Mouse (Mus musculus) frontal cortex, postnatal 25 days (tissue): ENCODE data around the gene Mb.

Experiments
- DNase-seq, 2 experiments: peaks; one replicate each; pipeline ENCODE4 v3.0.0; 2022; ENCODE audit warnings: low spot score in 2 of 2

Mb gene

DNA sequence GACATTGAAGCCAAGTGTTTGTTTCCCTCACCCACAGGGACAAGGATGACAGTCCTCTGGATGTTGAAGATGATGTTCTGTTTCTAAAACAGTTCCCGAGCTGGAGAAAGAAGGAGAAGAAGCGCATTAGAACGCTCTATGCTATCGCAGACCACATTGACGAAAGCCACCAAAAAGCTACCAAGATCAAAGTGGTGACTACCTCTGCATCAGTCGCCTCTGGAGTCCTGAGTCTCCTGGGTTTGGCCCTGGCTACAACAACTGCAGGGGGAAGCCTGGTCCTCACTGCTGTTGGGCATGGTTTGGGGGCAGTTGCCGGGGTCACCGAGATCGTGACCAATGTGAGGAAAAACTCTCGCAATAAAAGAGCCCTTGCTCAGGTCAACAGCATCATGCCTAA, at the start of gene Mb:
Gene Mb, minus strand, starts transcription at position 101 of the 400 bp plus-strand sequence.
- DNase-seq, result no peak

- no peak for DNase-seq
Observed at GRCm38 (mm10) chr15:77099756-77100155, 49.3 kb upstream of the Mb start.

DNA sequence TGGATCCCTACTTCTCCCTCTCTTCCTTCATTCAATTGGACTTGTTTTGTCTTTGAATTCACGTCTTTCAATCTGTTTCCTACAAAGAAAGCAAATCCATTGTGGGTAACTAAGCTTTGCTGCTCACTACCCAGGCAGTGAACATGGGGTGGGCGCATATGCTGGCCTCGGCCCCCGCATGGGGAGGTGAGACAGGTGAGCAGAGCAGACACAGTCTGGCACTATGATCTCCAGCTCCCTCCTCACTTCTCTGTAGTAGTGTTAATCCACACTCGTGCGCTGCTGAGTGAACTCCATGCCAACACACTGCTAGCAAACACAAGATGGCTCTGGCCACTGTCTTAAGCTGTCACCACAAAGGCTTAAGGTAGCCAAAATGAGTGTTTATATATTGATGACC, 46.9 kb upstream of the Mb start:
- no peak for DNase-seq

DNA sequence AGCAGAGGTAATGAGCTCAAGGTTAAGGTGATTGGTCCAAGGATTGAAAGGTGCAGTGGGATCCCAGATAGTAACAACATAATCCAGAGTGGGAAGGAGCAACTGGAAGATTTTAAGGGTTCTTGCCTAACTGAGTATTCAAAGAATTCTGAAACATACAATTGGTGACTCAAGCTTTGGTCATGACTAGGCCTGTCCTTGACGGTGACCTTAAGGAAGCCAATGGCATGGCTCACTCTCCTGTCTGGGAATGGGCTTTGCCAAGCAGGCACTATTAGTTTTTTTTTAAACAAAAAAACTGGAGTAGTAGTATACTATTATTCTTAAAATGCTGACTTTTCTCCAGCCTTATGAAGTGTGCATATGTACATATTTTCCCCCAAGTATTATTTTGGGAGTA, 44.7 kb upstream of the Mb start:
- no peak for DNase-seq

DNA sequence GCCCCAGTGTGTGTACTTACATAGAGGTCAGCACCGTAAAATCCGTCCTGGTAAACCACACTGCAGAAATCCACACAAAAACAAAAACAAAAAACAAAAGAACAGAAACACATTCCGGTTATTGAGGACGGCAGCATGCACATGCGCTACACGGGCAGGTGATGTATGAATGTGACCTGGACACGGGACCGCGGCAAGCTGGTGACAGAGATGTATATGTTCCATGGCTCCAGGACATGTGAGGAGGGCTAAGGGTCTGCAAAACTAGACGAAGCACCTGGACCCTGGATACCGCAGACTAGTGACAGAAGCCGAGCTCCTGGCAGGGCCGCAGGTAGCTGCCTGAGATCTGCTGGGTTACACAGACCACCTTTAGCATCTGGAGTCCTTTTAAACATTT, 44.0 kb upstream of the Mb start:
- no peak for DNase-seq

DNA sequence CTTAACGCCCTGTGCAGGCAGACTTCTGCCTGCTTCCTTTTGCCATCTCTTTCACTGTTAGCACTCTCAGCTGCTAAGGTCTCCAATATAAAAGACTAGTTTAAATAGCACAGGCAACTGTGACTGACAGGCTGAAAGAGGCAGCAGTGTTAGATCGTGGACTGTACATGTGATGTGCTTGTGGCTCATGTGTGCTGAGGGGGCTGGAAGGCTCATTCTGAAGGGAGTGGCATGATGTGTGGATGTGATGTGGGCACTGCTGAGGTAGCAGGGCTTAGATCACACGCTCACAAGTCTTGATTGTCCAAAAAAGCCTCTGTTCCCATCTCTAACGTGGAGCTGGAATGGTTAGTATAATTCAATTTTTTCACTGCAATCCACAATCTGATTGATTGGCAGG, 40.9 kb upstream of the Mb start:
- no peak for DNase-seq

GRCm38 (mm10) chr15:77090531-77090930, 40.1 kb upstream of the Mb start:
- DNase-seq, result no peak

- DNase-seq, result no peak
Observed at GRCm38 (mm10) chr15:77089249-77089648, 38.8 kb upstream of the Mb start.

- DNase-seq, result no peak
Observed at GRCm38 (mm10) chr15:77086488-77086887, 36.0 kb upstream of the Mb start.

DNA sequence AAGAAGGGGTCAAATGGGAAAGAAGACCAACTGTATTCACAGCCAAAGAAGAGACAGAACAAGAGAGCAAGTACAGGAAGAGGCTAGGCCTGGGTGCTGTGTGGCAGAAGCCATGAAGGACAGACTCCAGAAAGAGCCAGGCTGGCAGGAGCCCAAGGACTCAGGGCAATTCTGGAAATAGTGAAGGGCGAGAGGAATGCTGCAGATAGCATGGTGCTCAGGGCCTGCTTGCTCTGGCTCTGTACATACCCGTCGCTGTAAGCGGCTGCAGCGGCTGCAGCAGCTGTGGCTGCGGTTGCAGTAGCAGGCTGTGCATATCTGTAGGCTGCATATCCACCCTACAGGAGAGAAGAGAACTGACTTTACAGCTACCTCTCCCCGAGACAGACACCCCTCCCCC, 35.3 kb upstream of the Mb start:
- no peak for DNase-seq

- no peak for DNase-seq
Observed at GRCm38 (mm10) chr15:77081454-77081853, 31.0 kb upstream of the Mb start.

- no peak for DNase-seq
Observed at GRCm38 (mm10) chr15:77080684-77081254, 30.3 kb upstream of the Mb start.

GRCm38 (mm10) chr15:77079890-77080361, 29.5 kb upstream of the Mb start:
- no peak for DNase-seq

GRCm38 (mm10) chr15:77079256-77079822, 28.9 kb upstream of the Mb start:
- DNase-seq, result no peak

- no peak for DNase-seq
Observed at GRCm38 (mm10) chr15:77078786-77079185, 28.3 kb upstream of the Mb start.

- DNase-seq, result no peak
Observed at GRCm38 (mm10) chr15:77077906-77078305, 27.4 kb upstream of the Mb start.

DNA sequence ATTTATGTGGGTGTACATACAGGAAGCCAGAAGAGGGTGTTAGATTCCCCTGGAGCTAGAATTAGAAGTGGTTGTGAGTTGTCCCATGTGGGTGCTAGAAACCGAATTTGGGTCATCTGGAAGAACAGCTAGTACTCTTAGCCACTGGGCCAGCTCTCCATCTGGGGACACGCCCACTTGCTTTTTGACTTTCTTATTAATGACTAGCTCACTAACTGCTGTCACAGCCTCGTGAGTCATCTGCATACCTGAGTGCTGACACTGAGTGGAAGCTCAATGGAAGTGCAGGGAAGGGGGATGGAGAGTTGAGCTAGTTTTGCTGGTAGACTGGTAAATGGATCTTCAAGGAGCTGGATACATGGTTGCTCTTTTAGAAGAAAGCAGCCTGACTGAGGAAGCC, 26.1 kb upstream of the Mb start:
- no peak for DNase-seq

- no peak for DNase-seq
Observed at GRCm38 (mm10) chr15:77072556-77073163, 22.2 kb upstream of the Mb start.

DNA sequence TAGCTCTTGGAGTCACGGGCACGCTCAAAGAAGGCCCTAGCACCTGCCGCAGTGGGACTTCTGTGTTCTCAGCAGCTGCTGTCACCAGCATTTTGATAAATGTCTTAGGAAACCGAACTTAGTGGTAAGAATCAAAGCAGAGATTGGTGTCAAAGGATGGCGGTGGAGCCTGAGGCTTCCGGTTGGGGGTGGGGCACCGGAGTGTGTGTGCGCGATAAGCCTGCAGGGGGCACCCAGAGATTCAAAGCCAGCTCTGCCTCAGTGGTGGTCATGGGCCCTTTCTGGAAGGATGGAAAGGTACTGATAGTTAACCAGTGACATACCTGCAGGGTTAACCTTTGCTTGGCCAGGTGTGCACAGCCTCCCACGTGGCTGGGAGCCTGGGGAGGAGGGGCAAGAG, 21.0 kb upstream of the Mb start:
- no peak for DNase-seq

- DNase-seq, result no peak
Observed at GRCm38 (mm10) chr15:77070745-77071268, 20.3 kb upstream of the Mb start.

DNA sequence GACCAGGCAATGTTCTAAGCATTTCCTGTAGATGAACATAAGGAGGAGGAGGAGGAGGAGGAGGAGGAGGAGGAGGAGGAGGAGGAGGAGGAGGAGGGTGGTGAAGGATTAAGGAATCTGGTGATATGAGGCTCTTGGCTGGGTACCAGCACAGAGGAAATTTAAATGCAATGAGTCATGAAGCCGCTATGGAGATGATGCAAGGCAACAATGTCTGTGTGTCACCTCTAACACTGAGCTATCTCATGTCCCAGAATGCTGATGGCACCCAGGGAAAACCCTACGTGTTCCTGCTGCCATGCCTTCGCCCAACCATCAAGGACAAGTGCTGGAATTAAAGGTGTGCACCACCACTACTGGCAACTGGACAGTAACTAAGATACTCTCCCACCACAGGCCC, 18.5 kb upstream of the Mb start:
- no peak for DNase-seq

DNA sequence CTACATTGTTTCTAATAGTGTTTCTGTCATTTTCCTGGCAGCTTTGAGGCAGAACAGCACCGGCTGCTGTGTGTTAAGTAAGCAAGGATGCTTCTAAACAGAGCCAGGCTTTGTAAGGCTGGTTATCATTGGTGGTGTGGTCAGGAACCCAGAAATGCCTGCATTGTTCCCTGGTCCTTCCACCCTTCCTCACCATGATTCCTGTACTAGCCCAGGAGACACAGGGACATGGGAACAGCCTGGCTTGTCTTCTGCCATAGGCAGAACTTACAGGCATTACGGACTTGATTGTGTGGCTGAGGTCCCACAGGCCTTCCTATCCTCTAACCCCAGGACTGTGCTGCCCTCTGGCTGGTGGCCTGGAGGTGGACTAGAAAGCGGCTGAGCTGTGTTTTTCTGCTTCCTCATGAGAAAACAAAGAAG, 18.0 kb upstream of the Mb start:
- no peak for DNase-seq

DNA sequence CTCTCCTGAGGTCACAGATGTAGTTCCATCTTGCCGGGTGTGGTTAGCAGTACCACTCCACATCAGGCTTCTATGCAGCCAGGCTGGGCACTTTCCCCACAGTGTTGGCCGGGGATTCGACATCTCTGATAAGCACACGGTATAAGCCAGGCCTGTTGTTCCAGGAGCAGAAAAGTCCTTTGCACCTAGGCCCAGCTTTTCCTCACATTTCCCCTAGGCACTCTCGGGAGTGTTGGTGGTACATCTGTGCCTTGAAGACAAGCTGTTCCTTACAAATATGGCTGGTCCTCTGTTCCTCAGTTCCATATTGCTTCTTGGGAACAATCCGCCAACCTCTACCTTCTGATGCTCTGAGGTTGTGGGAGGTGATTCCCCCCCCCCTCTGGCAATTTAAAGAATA, 15.8 kb upstream of the Mb start:
- DNase-seq, result no peak
